Mouse (Mus musculus) heart, postnatal 0 days (tissue): ENCODE data around the gene Clic6.

ENCODE experiments used
- CTCF ChIP-seq: IDR thresholded peaks from 2 replicates; pipeline ENCODE4 v1.5.1; 2016; ENCODE audit warnings: antibody characterized with exemption, control low read depth, low read depth
- EP300 ChIP-seq: IDR thresholded peaks from 2 replicates; pipeline ENCODE4 v1.6.1; 2016; ENCODE audit warnings: antibody characterized with exemption, low read depth

DNA sequence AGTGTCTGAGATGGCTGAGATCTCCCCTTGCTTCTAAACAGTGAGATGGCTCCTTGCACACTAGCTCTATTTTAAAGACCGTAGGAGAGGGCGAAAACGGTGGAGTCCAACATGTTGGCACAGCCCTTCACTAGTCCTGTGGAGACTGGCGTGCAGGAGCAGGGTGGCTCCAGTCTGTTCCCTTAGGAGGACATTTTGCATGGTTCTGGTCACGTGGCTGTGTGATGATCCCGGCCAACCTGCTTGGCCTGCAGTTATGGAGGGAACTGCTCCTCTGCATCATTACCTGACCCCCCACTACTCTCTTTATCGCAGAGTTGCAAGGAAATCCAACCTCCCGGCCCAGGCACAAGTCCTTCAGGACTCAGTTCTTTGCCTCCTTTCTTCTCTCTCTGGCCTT, 15.0 kb downstream of the Clic6 start:
- TF ChIP-seq CTCF (no peak), EP300 (no peak)
